Mouse (Mus musculus): ENCODE measurements around the gene Xcr1.

- no peak for TF ChIP-seq EP300 (IDR thresholded peaks at IDR 0.05; ENCODE audit: low read depth)
- no peak for TF ChIP-seq CTCF (IDR thresholded peaks at IDR 0.05; ENCODE audit: low read depth)
These were observed 26.0 kb downstream of the Xcr1 start for GRCm38 (mm10) chr9:123835851-123836250.

Data from liver, embryonic 14.5 days (tissue).